Mouse (Mus musculus) layer of hippocampus, adult 18-20 months (tissue): ENCODE results near the gene Odr4. TPM values are rescaled to one million over a fixed set of nuclear protein-coding genes. Genes with fewer than 3 reads are reported as not detected.

Experiments
- DNase-seq, 2 experiments: peaks; one replicate each; pipeline ENCODE4 v3.0.0; 2022; ENCODE audit warnings: low spot score in 2 of 2
- long read RNA-seq: library from polyadenylated mRNA; stranded (forward); transcript quantifications from one replicate; pipeline ENCODE4 v2.0.0, GENCODE M21; 2021
- total RNA-seq, 2 experiments: library from RNA; stranded (reverse); gene quantifications; 2 replicates each; pipeline ENCODE4 v1.2.3; 2021

Odr4 gene
- 10 to 100 TPM; 53.6 to 54.1 TPM for total RNA-seq
- long read RNA-seq, transcript Odr4-205 (14 exons, 3,273 nt) = major isoform, 37 of 68 reads
- long read RNA-seq, partial matches to known transcripts = 4 of 68 reads
- long read RNA-seq, other reads (novel, unspliced or antisense) = 26 of 68 reads

DNA sequence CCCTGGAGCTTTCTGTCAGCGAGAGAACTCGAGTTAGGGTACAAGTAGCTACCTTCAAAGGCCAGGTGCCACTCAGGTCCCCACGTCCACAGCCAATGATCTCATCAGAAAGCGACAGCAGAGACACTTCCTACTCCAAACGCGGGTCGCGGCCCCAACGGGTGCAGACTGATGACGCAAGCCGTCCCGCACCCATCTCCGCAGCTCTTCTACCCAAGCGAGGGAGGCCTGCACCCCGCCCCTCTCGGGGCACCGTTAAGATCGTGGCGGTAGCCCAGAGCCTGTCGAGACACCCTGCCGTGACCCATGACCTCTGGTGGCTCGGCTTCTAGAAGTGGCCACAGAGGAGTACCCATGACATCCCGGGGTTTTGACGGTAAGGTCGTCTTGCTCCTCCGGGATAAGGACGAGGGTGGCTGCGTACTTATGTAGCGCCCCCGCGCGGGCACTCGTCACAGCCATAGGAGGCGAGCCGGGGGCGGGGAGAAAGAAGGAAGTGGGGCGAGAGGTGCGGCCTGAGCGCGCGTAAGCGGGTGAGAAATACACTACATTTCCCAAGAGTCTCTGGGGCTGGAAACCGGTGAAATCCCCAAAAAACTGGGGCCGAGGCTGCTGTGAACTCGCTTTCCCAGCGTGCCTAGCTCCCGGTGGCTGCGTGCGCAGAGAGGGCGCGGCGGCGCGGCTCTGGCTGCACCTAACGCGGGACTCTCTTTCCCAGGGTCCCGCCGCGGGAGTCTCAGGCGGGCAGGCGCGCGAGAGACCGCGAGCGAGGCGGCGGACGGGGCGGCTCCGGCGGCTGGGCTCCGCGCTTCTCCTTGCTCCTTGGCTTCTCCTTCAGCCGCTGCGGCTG is at the start of gene Odr4, which contains the start of gene Tpr:
TSS of gene Odr4 (minus strand) at position 443 of the 850 bp plus-strand sequence.
TSS of gene Tpr (plus strand) at position 201 of the 850 bp plus-strand sequence.
- DNase-seq = peak; percentile 99 to 100

DNA sequence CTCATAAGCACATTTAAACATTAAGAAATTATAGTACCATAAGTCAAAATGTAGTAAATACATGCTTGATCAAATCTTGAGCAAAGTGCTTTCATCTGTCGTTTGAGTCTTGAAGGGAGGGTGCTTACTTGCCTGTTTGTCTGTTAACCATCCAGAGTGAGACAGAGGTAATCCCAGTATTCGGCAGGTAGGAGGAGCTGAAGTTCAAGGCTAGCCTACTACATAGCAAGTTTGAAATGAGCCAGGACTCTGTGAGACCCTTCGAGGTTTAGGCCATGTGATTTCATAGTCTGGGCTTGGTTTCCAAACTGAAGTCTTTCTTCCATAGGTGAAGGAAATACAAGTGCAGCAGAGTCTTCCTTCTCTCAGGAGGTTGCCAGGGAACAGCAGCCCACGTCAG is 48.9 kb upstream of the Odr4 start:
- no peak for DNase-seq

- DNase-seq = no peak
Measured at GRCm38 (mm10) chr1:150438641-150439040, 45.8 kb upstream of the Odr4 start.

- no peak for DNase-seq
Measured at GRCm38 (mm10) chr1:150426216-150426615, 33.3 kb upstream of the Odr4 start.

GRCm38 (mm10) chr1:150425665-150426064 is 32.8 kb upstream of the Odr4 start:
- no peak for DNase-seq

- no peak for DNase-seq
Measured at GRCm38 (mm10) chr1:150418426-150418825, 25.5 kb upstream of the Odr4 start.

GRCm38 (mm10) chr1:150416006-150416405 is 23.1 kb upstream of the Odr4 start:
- no peak for DNase-seq

- DNase-seq = no peak
Measured at GRCm38 (mm10) chr1:150409996-150410395, 17.1 kb upstream of the Odr4 start.

DNA sequence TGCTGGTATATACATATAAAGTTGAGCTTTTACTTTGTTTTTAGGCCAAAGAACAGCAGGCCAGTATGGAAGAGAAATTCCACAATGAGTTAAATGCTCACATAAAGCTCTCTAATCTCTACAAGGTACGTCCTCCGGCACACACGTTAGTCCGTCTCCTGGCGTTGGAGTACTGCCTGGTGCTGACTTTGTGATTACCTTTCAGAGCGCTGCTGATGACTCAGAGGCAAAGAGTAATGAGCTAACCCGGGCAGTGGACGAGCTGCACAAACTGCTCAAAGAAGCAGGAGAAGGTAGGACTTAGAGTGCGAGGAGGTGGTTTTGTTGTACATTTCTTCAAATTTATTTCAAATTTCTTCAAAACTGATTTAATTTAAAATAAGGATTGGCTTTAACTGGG is 14.4 kb upstream of the Odr4 start:
- DNase-seq = no peak

GRCm38 (mm10) chr1:150404555-150404954 is 11.7 kb upstream of the Odr4 start:
- DNase-seq = no peak

DNA sequence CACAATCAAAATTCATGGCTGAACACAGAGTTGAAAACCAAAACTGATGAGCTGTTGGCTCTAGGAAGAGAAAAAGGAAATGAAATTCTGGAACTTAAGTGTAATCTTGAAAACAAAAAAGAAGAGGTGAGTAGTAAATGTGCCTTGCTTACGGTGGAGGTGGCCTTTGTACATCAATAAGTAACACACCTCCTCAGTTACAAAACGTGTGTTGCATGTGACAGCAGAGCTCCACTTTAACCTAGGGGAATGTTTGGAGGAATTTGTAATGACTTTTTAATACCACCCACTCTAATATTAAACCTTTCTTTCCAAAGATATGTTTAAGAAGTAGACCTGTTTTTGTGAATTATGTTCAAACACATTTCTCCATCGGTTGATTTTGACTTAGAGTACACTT is 11.0 kb upstream of the Odr4 start:
- no peak for DNase-seq

DNA sequence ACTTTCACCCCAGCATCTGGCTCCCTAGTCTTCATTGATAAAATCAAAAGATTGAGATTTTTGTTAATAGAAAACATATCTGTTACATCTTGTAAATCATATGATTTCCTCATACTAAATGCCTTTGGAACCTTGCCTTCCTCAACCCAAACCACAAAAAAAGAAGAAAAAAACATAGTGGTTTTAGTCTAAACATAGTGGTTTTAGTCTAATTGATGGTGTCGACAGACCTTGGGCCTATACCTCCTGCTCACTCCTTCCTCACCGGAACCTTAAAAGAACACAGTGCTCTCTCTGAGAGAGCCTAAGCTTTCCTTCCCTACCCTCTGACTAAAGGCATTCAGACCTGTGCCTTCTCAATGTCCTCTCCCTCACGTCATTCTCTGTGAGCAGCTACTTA is 3.1 kb upstream of the Odr4 start:
- no peak for DNase-seq

DNA sequence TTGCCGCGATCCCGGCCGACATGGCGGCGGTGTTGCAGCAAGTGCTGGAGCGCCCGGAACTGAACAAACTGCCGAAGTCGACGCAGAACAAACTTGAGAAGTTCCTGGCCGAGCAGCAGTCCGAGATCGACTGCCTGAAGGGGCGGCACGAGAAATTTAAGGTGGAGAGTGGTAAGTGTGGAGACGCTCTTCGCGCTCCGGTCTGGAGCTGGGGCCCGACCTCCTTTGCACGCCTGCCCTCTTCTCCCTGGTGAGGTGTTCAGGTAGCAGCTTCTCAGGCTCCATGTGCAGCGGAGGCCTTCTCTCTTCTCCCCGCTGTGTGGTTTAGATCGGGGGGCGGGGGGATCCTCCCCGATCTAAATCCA is 590 bp upstream of the Odr4 start:
- DNase-seq = no peak

GRCm38 (mm10) chr1:150391931-150392637 is 796 bp downstream of the Odr4 start:
- DNase-seq = no peak

- DNase-seq = no peak
Measured at GRCm38 (mm10) chr1:150389390-150390129, 3.3 kb downstream of the Odr4 start.

GRCm38 (mm10) chr1:150387572-150387971 is 5.3 kb downstream of the Odr4 start:
- DNase-seq = no peak

DNA sequence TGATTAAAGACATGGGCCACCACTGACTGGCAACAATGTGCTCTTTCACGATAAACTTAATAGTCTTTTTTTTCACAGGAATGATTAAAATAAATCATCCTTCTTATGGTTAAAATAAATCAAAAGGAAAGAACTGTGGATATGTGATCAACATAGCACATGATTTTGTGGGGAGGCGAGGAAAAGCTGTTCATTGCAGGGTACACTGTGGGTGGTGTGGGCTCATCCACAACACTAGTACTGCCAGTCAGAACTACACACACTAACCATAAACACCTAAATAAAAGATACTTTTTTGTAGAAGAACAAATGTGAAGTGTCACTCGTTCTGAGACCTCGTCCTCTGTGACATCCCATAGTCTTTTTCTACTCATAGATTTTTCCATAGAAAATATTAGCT is 8.7 kb downstream of the Odr4 start:
- DNase-seq = peak; percentile 43 to 77

DNA sequence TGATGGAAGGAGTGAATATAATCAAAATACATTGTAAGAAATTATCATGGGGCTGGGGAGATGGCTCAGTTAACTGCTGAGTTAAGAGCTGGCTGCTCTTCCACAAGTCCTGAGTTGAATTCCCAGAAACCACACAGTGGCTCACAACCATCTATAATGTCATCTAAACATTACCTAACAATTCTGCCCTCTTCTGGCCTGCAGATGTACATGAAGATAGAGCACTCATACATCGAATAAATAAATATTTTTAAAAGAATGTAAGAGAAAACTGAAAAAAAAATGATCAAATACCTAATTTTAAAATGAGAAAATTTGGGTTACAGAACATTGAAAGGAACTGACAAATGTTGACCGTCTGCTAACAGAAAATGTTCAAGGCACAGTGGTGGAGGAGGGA is 18.6 kb downstream of the Odr4 start:
- DNase-seq = no peak

DNA sequence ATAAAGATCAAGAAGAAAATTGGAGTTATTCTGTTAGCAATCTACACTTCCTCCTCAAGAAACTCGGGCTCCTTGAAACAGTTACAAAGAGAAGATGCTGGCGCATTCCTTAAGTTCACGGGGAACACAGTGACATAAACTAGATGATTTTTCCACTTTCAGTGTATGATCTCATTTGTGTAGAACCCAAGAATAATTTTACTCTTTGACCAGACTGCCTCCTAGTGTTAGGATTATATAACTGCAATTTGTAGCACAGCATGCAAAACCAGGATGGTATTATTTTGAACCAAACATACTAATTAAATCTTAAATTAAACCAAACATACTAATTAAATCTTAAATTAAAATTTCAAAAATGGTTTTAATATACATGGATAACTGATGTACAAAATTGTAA is 20.0 kb downstream of the Odr4 start:
- no peak for DNase-seq

DNA sequence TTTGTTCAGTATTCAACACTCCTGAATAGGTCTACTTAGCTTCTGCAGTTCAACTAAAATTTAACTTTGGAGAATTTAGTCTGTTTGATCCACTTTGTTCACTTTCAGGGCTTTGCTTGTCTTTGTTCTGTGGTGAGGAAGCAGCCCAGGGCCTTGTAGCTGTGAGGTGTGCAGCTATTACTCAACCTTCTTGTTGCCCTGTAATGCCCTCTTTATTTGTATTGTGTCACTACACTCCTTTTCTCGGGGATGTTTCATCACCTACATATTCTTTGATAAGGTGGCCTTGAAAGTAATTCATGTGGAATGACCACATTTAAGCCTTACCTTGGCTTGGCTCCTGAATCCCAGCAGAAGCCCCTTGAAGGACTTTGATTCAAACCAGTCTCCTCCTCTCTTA is 32.0 kb downstream of the Odr4 start:
- no peak for DNase-seq

GRCm38 (mm10) chr1:150335111-150335510 is 57.8 kb downstream of the Odr4 start:
- DNase-seq = no peak

DNA sequence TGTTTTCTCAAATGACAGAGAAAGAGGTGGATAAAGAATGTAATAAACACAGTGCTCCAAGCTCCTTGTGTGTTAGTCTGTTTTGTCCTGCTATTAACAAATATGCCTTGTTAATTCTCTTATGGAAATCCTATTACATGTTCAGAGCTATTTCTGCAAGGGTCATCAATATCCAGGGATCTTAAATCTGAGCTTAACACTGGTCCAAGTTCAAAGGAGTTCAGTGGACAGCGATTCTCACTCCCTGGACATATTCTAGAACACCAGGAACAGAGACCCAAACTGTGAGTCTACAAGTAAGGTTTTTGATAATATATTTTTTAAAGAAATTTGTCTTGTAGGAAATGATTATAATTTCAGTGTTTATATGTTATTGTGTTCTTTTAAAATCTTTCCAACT is 73.7 kb downstream of the Odr4 start, which contains the start of gene Pdc:
TSS of gene Pdc (plus strand) at position 213 of the 400 bp plus-strand sequence.
- DNase-seq = no peak
